Mouse (Mus musculus): Measurements from ENCODE around the gene Pnisr.

Pnisr gene

DNA sequence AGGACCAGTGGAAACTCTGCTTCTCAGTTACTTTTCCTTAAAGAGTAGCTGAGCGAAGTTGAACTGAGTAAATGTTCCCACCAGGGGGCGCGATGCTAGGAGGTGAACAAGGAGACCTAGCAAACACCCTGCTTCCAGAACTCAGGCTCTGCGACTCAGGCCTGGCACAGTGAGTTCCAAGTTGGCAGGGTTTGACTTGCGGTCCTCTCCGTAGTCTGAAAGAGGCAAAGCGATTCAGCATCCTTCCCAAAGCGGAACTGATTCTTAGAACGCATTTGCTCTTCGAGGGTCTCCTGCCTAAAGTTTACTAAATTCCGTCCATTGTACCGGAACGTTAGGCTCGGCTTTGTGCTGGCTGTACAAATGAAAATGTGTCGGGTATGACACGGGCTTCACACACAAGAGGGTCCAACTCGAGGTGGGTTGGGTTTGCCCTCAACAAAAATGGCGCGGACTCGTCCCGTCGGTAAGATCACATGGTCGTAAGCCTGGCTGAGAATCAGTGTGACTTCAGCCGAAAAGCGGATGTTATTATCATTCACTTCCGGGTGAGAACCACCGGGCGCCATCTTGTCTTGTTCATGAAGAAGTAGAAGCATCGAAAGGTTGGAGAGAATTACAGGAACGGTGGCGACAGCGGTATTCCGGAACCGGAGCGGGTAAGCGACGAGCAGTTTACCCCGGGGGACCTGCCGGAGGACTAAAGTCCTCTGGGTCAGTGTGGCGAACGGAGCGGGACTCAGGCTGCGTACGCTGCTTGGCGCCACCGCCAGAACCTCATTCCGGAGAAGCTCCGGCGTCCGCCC is at the start of gene Pnisr:
TSS of gene Pnisr (plus strand) at position 103 of the 806 bp plus-strand sequence.
- peak; percentile 98 for DNase-seq (ENCODE audit: low spot score)

DNA sequence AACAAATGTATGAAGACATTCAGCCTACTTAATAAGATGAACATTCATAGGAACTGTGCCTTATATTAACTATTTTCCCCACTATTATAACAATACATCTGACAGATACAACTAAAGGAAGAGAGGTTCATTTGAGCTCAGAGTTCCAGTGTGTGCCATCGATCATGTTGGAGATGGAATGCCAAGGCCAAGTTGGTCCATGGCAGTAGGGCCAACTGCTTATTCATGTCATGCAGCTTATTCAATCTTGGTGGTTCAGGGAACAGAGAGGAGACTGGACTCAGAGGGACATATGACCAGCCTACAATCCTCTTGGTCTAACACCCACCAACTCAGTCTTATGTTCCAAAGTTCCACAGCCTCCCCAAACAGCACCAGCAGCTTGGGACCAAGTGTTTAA is 46.4 kb upstream of the Pnisr start:
- no peak for DNase-seq (ENCODE audit: low spot score)

DNA sequence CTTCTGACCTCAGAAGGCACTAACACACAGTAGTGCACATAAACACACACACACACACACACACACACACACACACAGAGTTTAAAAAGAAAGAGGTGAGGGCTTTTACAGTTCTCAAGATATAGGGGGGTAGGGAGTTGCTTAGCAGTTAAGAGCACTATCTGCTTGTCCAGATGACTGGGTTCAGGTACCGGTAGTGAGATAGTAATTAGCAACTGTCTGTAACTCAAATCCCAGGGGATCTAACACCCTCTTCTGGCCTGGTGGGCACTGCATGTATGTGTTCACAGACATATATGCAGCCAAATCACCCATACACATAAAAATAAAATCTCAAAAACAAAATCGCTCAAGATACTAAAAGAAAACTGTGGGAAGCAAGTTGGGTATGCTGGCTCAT is 45.8 kb upstream of the Pnisr start:
- DNase-seq (ENCODE audit: low spot score) = no peak

DNA sequence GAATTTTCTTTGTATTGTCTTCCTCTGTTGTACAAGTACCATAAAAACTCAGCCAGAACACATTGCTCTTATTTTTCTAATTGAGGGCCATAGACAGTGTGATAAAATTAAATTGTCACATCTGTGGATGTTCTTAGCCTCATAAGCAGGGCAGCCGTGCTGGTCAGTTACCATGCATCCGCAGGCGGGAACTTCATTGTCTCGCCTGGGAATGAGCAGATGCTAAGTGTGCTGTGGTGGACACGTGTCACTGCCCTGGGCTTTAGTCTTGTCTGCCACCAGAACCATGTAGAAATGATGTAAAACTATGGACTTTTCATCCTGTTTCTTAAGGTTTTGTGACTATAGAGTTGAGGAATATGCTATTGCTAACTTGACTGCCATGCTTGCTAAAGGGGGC is 40.2 kb upstream of the Pnisr start:
- DNase-seq (ENCODE audit: low spot score) = peak; percentile 8

DNA sequence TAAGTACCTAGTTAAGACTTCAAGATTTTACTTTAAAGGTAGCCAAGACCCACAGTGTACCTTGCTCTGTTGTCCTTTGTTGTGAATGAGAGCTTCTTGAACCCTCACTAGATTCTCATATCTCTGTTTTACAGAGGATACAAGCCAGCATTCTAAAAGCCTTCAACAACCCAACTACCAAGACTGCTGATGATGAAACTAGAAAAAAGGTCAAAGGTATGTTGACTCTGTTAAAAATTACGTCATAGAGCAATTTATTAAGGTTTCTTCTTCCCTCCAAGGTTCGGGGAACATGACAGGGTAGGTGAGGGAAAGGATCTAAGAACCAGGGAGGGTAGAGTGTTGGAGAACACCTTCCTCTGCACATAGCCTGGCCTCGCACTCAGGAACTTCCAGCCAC is 36.8 kb upstream of the Pnisr start:
- no peak for DNase-seq (ENCODE audit: low spot score)

DNA sequence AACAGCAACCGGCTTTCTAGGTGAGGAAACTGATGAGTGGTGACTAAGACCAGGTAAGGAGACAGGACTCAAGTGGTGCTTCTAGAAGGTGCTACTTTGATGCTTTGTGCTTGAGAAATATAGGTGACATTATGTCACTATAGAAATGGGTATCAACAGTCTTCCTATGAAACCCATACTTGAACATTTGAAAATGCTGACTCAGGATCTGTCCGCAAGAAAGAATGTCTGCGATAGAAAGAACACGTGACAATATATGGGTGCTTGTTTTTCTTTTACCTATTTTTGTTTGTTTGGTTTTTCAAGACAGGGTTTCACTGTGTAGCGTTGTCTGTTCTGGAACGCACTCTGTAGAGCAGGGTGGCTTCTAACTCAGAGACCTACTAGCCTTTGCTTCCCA is 34.7 kb upstream of the Pnisr start:
- DNase-seq (ENCODE audit: low spot score) = no peak

DNA sequence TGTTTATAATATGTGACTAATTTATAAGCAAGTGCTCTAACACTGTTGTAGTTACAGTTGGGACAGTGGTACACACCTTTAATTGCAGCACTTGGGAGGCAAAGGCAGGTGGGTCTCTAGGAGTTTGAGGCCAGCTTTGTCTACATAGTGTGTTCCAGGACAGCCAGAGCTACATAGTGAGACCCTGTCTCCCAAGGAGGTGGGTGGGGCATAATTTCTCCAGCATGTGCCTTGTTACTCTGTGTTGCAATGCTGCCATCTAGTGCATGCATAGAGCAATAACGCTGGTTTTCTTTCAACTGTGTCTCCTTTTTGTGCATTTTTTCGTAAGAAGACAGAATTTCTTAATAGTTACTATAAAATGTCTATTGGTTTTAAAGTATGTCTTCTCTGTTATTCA is 33.4 kb upstream of the Pnisr start:
- DNase-seq (ENCODE audit: low spot score) = peak; percentile 90

DNA sequence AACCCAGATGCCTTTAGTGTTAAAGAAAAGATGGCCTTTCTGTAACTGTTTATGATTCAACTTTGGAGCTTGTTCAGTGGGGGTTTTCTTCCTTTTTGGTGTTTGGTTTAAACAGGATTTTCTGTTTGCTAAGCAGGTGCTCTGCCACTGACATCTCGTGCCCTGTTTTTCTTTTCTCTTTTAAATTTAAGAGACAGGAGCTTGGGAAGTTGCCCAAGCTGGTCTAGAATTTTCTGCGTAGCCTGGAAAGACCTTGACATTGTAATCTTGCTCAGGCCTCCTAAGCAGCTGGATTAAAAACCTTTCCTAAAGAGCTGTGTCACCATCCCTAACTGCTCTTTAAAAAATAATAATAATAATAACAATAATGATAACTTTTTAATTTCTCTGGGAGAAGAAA is 20.8 kb upstream of the Pnisr start:
- DNase-seq (ENCODE audit: low spot score) = no peak

DNA sequence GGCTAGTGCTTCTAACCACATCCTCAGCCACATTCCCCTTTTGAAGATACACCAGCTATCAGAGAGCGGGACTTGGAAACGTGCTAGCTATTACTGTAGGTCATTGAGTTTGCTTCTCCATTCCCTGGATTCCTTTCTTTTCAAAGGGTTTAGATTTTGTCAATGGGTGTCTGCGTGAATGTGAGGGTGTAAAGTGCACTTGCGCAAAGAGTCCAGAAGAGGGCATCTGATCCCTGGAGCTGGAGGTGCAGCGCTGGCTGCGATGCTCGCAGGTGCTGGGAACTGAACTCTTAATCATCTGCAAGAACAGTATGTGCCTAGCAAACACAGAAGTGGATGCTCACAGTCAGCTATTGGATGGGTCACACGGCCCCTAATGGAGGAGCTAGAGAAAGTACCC is 14.5 kb upstream of the Pnisr start:
- DNase-seq (ENCODE audit: low spot score) = no peak

DNA sequence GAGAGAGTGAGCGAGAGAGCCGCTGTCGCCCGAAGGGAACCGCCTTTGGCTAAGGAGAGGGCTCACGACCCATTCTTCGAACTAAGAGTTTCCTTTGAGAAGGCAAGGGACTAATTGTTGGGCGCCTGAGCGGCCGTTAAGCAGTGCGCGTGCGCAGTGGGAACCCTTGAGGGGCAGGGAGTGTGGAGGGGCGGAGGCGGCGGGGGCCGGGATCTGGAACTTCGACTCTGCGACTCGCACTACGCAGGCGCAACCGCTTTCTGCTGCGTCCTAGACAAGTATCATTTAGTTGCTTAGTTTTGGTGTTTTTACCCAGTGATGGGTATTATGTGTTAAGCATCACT is 876 bp downstream of the Pnisr start:
- DNase-seq (ENCODE audit: low spot score) = peak; percentile 94

DNA sequence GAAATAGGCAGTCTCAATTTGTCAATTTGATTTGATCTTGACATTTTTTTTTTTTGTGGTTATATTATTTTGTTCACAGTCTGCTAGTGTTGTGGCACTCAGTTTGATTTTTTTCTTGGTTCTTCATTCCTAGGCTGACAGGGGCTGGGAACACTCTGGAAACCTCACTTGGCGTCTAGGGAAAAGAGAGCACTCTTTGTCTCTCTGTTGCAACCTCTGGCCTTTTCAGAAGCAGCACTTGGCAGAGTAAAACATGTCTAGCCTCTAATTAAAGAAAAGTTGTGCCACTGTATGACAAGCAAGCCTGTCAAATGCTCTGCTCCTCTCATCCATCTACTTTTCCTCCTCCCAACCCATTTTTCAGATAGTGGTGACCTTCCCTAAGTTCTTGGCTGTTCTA is 10.1 kb downstream of the Pnisr start:
- no peak for DNase-seq (ENCODE audit: low spot score)

DNA sequence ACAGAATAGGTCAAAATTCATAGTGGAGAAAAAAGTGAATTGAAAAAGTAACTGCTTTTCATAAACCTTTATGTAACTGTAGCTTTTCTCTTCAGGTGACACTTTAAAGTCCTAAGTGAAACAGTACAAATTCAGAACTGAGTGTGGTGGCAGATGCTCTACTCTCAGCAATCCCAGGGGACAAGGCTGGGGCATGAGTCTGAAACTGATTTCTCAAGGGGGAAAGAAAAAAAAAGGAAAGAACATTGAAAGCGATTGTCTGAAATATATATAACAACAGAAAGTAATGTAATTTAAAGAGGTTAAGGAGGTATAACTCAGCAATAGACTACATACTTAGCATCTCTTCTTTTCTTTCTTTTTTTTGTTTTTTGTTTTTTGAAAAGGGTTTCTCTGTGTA is 17.8 kb downstream of the Pnisr start:
- DNase-seq (ENCODE audit: low spot score) = no peak

DNA sequence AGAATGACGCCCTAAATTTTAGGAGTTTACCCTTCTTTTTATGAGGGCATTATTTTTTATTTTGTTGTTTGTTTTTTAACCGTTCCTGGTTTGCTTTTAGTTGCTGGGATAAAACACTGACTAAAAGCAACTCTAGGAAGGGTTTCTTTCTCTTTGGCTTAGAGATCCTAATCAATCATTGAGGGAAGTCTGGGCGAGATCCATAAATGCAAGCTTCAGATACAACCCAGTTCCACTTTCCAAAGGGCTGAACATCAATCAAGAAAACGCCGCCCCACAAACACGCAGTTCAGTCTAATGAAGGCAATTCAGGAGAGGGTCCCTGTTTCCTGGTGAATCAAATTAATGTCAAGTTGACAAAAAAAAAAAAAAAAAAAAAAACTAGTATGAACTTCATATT is 31.4 kb downstream of the Pnisr start:
- no peak for DNase-seq (ENCODE audit: low spot score)

DNA sequence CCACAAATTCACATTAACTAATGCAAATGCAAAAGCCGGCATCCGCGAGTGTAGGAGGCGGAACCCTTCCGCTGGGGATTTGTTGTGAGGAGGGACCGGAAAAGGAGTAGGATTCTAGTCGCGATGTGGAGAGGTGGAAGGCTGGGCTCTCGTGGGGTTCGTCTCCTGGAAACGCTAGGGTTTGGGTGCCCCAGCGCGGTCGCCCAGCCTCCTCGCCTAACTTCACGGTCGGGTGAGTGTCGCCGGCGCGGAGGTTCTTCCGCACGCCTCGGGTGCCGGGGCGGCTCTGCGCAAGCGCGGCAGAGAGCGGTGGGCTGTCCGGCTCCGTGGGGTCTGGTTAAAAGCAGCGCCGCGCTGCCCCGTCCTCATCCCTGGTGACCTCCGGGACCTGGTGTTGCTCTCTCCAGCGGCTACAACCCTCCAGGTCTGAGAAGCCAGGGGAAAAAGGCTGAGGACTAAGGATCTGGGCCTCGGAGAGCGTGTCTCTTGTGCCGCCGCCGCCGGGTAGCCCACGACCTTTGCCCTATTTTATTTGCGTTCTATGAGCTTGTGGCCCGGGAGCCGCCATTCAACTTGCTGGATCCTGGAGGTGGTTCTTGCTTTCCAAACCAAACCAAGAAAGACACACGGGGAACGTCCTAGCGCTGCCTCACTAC is 32.3 kb downstream of the Pnisr start, which contains the start of gene Coq3:
TSS of gene Coq3 (plus strand) at position 109 of the 656 bp plus-strand sequence.
- DNase-seq (ENCODE audit: low spot score) = peak; percentile 82

DNA sequence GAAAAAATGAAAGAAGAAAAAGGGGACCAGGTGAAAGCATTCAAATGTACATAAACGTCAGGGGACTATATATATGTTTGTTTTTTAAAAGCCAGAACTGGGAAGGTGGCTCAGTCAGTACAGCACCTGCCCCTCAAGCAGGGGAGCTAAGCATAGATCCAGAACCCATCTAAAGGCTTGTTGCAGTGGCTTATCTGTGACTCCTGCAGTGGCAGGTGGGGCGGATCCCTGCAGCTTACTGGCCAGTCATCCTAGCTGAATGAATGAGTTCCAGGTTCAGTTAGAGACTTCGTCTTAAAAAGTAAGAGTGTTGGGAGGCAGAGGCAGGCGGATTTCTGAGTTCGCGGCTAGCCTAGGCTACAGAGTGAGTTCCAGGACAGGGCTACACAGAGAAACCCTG is 35.4 kb downstream of the Pnisr start:
- DNase-seq (ENCODE audit: low spot score) = no peak

DNA sequence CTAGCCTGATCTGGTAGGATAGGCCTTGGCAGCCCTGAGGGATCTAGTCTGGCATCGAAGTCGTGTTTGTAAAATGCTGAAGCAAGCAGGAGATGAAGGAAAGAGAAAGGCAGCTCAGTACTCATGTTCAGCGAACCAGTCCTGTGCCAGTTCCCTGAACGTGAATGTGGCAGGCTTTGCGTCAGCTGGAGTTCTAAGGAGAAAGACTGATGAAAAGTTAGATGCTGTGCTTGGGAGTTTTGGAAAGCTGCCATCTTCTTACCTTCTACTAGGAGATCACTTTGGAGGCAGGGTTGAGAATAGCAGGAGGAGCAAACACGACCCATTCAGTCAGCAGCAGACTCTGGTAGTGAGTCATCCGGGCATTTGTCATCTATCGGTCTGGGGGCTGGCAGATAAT is 38.4 kb downstream of the Pnisr start:
- no peak for DNase-seq (ENCODE audit: low spot score)

Data from embryo, embryonic 10 days (tissue).